Mouse (Mus musculus) adrenal gland, postnatal 36 days (tissue): ENCODE measurements around the gene Nrbf2. TPM values are rescaled to one million over a fixed set of nuclear protein-coding genes. Genes with fewer than 3 reads are reported as not detected.

Experiments used
- DNase-seq, 2 experiments: peaks; one replicate each; pipeline ENCODE4 v3.0.0; 2021; ENCODE audit warnings: mixed read lengths in 1 of 2
- total RNA-seq, 2 experiments: library from RNA; stranded (reverse); gene quantifications; 2 replicates each; pipeline ENCODE4 v1.2.3; 2021

The Nrbf2 gene
- total RNA-seq, 2 experiments from 2014 or later, result 18.3 to 18.6 TPM

GRCm38 (mm10) chr10:67295938-67296466 lies 10.9 kb upstream of the Nrbf2 start:
- no peak for DNase-seq

- no peak for DNase-seq
Observed at GRCm38 (mm10) chr10:67295331-67295730, 10.2 kb upstream of the Nrbf2 start.

- DNase-seq, result peak; percentile 20 to 34
Observed at GRCm38 (mm10) chr10:67291087-67291486, 6.0 kb upstream of the Nrbf2 start.

GRCm38 (mm10) chr10:67290622-67291021 lies 5.5 kb upstream of the Nrbf2 start:
- no peak for DNase-seq

GRCm38 (mm10) chr10:67287877-67288276 lies 2.8 kb upstream of the Nrbf2 start:
- DNase-seq, result peak; percentile 45 to 82

- peak; percentile 28 to 51 for DNase-seq
Observed at GRCm38 (mm10) chr10:67284761-67285175, 337 bp downstream of the Nrbf2 start.

GRCm38 (mm10) chr10:67284311-67284710 lies 794 bp downstream of the Nrbf2 start:
- DNase-seq, result peak; percentile 69 to 82

GRCm38 (mm10) chr10:67283516-67283915 lies 1.6 kb downstream of the Nrbf2 start:
- DNase-seq, result no peak

GRCm38 (mm10) chr10:67282531-67282930 lies 2.6 kb downstream of the Nrbf2 start:
- no peak for DNase-seq

GRCm38 (mm10) chr10:67281852-67282251 lies 3.3 kb downstream of the Nrbf2 start:
- peak; percentile 9 to 21 for DNase-seq

- no peak for DNase-seq
Observed at GRCm38 (mm10) chr10:67275916-67276315, 9.2 kb downstream of the Nrbf2 start.

GRCm38 (mm10) chr10:67264852-67265251 lies 20.3 kb downstream of the Nrbf2 start:
- DNase-seq, result peak; percentile 55 to 67

GRCm38 (mm10) chr10:67253115-67253514 lies 32.0 kb downstream of the Nrbf2 start:
- no peak for DNase-seq

- DNase-seq, result peak; percentile 7 to 26
Observed at GRCm38 (mm10) chr10:67252353-67252752, 32.8 kb downstream of the Nrbf2 start.

- no peak for DNase-seq
Observed at GRCm38 (mm10) chr10:67250846-67251245, 34.3 kb downstream of the Nrbf2 start.

GRCm38 (mm10) chr10:67249486-67249885 lies 35.6 kb downstream of the Nrbf2 start:
- peak; percentile 45 to 54 for DNase-seq

- peak; percentile 37 to 54 for DNase-seq
Observed at GRCm38 (mm10) chr10:67247145-67247544, 38.0 kb downstream of the Nrbf2 start.

- DNase-seq, result no peak
Observed at GRCm38 (mm10) chr10:67230439-67230838, 54.7 kb downstream of the Nrbf2 start.

- DNase-seq, result no peak
Observed at GRCm38 (mm10) chr10:67226543-67226942, 58.6 kb downstream of the Nrbf2 start.

- DNase-seq, result peak; percentile 37 to 58
Observed at GRCm38 (mm10) chr10:67226109-67226508, 59.0 kb downstream of the Nrbf2 start.

- no peak for DNase-seq
Observed at GRCm38 (mm10) chr10:67225528-67225927, 59.6 kb downstream of the Nrbf2 start.

- DNase-seq, result no peak
Observed at GRCm38 (mm10) chr10:67223942-67224341, 61.2 kb downstream of the Nrbf2 start.

- DNase-seq, result no peak
Observed at GRCm38 (mm10) chr10:67221284-67221683, 63.8 kb downstream of the Nrbf2 start.

- DNase-seq, result no peak
Observed at GRCm38 (mm10) chr10:67220251-67220650, 64.9 kb downstream of the Nrbf2 start.
